Mouse (Mus musculus) heart, postnatal 0 days (tissue): ENCODE results near the gene Ppl. TPM values are rescaled to one million over a fixed set of nuclear protein-coding genes. Genes with fewer than 3 reads are reported as not detected.

Experiments
- ATAC-seq: fragments of 200-750 bp; cut with Nextera tagmentation; 2 replicates; pipeline ENCODE4 v1.8.0; 2017; ENCODE audit warnings: low read depth, moderate number of reproducible peaks, moderate library complexity; ENCODE audit not compliant: insufficient read depth
- DNase-seq: peaks from one replicate; pipeline ENCODE4 v3.0.0-alpha.2; 2016; ENCODE audit warnings: low spot score
- H3K27ac ChIP-seq: fragments of 300-500 bp; sonication (generic); 2 replicates; pipeline ENCODE4 v1.5.1; 2014; ENCODE audit warnings: low read depth, mild to moderate bottlenecking
- H3K27me3 ChIP-seq: fragments of 300-500 bp; sonication (generic); 2 replicates; pipeline ENCODE4 v1.6.1; 2014; ENCODE audit warnings: low read length, mixed read lengths; ENCODE audit not compliant: control insufficient read depth, insufficient read depth
- H3K36me3 ChIP-seq: fragments of 300-500 bp; sonication (generic); replicated peaks from 2 replicates; pipeline ENCODE4 v1.6.1; 2014; ENCODE audit warnings: low read length, mixed read lengths; ENCODE audit not compliant: control insufficient read depth, insufficient read depth
- H3K4me1 ChIP-seq: fragments of 300-500 bp; sonication (generic); 2 replicates; pipeline ENCODE4 v1.6.1; 2014; ENCODE audit warnings: antibody characterized with exemption; ENCODE audit not compliant: control insufficient read depth, insufficient read depth
- H3K4me2 ChIP-seq: fragments of 300-500 bp; sonication (generic); 2 replicates; pipeline ENCODE4 v1.6.1; 2014; ENCODE audit warnings: low read depth, mild to moderate bottlenecking, low read length, moderate library complexity
- H3K4me3 ChIP-seq: fragments of 300-500 bp; sonication (generic); 2 replicates; pipeline ENCODE4 v1.5.1; 2014; ENCODE audit warnings: low read depth, low read length
- H3K9ac ChIP-seq: fragments of 300-500 bp; sonication (generic); replicated peaks from 2 replicates; pipeline ENCODE4 v1.6.1; 2014; ENCODE audit warnings: low read depth, low read length, mixed read lengths
- H3K9me3 ChIP-seq: fragments of 300-500 bp; sonication (generic); replicated peaks from 2 replicates; pipeline ENCODE4 v1.6.1; 2016; ENCODE audit warnings: low read length; ENCODE audit not compliant: control insufficient read depth
- CTCF ChIP-seq: IDR thresholded peaks from 2 replicates; pipeline ENCODE4 v1.5.1; 2016; ENCODE audit warnings: antibody characterized with exemption, control low read depth, low read depth
- EP300 ChIP-seq: IDR thresholded peaks from 2 replicates; pipeline ENCODE4 v1.6.1; 2016; ENCODE audit warnings: antibody characterized with exemption, low read depth
- WGBS: fragments of 180-500 bp; shearing (Covaris S2); extraction: QIAGEN DNeasy Blood & Tissue Kit; methylation state at CpG from one replicate; pipeline ENCODE4 v1.1.7; 2014; 5-methylcytosine and 5-hydroxymethylcytosine counted together
- polyA plus RNA-seq: library from polyadenylated mRNA; unstranded; fragments of >200 nt; fragmentation: Nextera tagmentation; extraction: Ambion mirVana; gene quantifications from 2 replicates; pipeline ENCODE4 v1.2.1, GENCODE M21; 2015
- total RNA-seq: library from RNA; depleted of rRNA; stranded (reverse); fragments of >200 nt; gene quantifications from 2 replicates; pipeline ENCODE4 v1.2.3, GENCODE M21; 2014; ENCODE audit warnings: low replicate concordance

Gene Ppl
- total and polyA plus RNA-seq, 2 experiments from 2014 or later: 1.00 to 2.4 TPM

DNA sequence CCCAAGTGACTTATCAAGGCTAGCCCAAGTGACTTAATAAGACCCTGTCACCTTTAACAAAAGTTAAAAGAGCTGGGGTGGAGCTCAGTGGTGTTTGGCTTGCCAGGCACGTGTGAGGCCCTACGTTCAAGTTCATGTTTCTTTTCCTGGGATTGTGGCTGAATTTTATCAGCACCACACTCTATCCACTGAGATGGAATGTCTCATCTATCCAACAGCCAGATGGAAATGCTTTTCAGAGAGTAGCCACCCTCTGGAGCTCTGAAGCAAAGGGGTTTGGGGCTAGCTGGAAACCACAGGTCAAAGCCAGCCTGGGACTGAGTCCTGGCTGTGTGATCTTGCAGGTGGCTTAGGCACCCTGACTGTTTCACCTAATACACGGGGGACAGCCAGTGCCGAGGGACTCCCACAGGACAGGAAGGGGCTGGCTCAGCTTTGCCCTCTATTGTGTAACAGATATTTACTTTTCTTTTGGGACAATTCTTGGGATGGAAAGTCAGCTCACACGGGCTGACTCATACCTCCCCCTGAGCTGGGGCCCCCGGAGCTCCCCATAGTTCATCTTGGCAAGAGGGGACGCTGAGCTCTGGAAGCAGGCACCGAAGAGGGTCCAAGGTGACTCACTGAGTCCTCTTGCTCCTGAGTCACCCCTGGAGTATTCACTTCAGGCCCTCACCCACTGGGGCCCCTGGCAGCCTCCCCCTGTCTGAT, 3.5 kb upstream of the Ppl start:
- peak overlapping the region; percentile 21; the same call in 1 of the 2 replicates for H3K27ac ChIP-seq
- H3K4me2 ChIP-seq: no peak overlapping the region
- H3K27me3 ChIP-seq: peaks cover 29% of the 10 kb centered on the region
- no peaks in the 10 kb centered on the region for H3K9me3 ChIP-seq
- ATAC-seq (no peak), DNase-seq (no peak)
- no peak overlapping the region for H3K4me3 ChIP-seq
- WGBS: 37% methylated on average over 8 of the region's 8 CpGs
- no peak for TF ChIP-seq CTCF
- TF ChIP-seq EP300: no peak
- H3K9ac ChIP-seq: no peak overlapping the region
- H3K36me3 ChIP-seq: no peaks in the 10 kb centered on the region
- H3K4me1 ChIP-seq: peaks cover 40% of the 10 kb centered on the region

DNA sequence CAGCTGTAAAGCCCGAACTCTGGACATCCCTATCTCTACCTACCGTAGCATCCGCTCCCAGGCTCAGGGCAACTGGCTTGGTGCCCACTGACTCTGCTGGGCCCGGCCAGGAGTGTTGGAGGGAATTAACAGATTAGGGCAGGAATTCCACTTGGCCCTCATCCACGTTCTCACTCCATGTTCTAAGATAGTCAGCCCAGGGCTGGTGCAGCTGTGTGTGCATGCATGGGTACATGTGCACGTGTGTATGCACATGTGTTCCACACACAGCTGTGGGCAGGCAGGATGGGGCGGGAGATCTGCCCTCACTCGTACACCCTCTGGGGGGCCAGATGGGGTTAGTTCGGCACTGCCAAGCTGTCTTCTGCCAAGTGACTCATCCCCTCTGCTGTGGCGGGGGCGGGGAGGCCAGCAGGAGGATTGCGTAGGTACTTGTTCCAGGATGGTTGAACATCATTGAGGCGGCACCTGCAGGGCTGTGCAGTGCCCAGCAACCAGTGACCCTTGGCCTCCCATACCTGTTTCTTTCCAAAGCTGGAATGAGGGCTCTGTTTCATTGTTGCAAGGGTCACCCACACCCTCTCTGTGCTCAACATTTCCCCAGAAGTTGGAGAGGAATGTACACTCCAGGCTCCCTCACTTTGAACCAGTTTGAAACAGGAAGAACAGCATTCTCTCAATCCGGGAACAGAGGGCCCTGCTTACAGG, 2.6 kb upstream of the Ppl start:
- no peaks in the 10 kb centered on the region for H3K9me3 ChIP-seq
- TF ChIP-seq EP300 (peak; percentile 84; the same call in 1 of the 2 replicates), CTCF (no peak)
- DNase-seq (peak; percentile 94), ATAC-seq (peak; percentile 82)
- H3K27ac ChIP-seq: peak overlapping the region; percentile 21; the same call in 1 of the 2 replicates
- no peak overlapping the region for H3K4me2 ChIP-seq
- no peak overlapping the region for H3K9ac ChIP-seq
- no peaks in the 10 kb centered on the region for H3K36me3 ChIP-seq
- H3K27me3 ChIP-seq: peaks cover 36% of the 10 kb centered on the region
- H3K4me3 ChIP-seq: no peak overlapping the region
- peaks cover 42% of the 10 kb centered on the region for H3K4me1 ChIP-seq
- WGBS: 23% methylated on average over 14 of the region's 14 CpGs

DNA sequence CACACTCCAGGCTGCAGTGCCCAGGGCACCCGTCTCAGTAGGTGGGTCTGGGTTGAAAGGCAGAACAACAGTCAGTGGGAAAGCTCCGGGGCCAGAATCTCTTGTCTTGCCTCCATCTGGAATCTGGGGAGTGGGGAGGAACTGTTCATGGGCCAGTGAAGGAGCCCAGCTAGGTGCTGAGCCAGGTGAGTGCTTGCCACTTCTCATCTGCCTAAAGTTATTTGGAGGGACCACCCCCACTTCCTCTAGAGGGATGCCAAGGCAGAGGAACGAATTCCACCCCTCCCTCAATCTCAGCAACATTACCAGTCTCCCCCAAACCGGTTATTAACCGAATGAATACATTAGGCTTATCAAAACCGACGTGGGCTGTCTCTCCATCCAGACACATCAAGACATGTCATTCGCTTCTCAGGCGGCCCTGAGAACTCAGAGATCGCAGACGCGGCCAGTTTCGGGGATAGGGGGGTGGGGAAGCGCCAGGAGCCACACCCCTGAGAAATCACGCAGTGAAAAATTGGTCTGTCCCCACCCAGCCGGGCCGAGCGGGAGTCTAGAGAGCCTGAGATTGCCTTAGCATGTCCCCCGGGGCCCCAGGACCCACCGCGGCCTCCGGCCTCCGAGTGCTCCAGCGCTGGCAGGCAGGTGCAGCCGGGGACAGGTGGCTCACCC, 834 bp downstream of the Ppl start:
- TF ChIP-seq EP300 (no peak), CTCF (no peak)
- Histone ChIP-seq H3K9me3 (no peaks in the 10 kb centered on the region), H3K4me1 (peaks cover 37% of the 10 kb centered on the region), H3K27me3 (peaks cover 43% of the 10 kb centered on the region), H3K4me2 (peak overlapping the region; percentile 58; the same call in 1 of the 2 replicates), H3K4me3 (peak overlapping the region; percentile 45), H3K36me3 (no peaks in the 10 kb centered on the region), H3K9ac (no peak overlapping the region), H3K27ac (no peak overlapping the region)
- DNase-seq (no peak), ATAC-seq (no peak)
- 8% methylated on average over 25 of the region's 25 CpGs for WGBS

GRCm38 (mm10) chr16:5130766-5131165, 1.5 kb downstream of the Ppl start:
- H3K9ac ChIP-seq: no peak overlapping the region
- no peak overlapping the region for H3K27ac ChIP-seq

DNA sequence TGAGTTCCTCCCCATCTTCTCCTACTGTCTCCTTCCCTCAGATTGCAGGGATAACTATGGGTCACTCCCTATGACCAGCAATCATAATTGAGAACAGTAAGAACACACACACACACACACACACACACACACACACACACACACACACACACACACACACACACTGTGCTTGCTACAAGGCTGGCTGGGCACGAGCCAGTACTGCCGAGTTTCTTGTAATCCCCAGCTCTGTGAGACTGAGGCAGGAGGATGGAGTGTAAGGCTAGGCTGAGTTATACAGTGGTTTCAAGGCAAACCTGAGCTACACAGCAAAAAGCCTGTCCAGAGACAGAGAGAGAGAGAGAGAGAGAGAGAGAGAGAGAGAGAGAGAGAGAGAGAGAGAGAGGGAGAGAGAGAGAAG, 2.0 kb downstream of the Ppl start:
- Histone ChIP-seq H3K4me1 (peaks cover 26% of the 10 kb centered on the region), H3K36me3 (no peaks in the 10 kb centered on the region), H3K27me3 (peaks cover 43% of the 10 kb centered on the region), H3K9ac (no peak overlapping the region), H3K27ac (no peak overlapping the region), H3K9me3 (no peaks in the 10 kb centered on the region), H3K4me3 (no peak overlapping the region), H3K4me2 (no peak overlapping the region)
- ATAC-seq (no peak), DNase-seq (no peak)
- TF ChIP-seq EP300: no peak
- no peak for TF ChIP-seq CTCF
- whole genome bisulfite sequencing: 54% methylated on average over 2 of the region's 2 CpGs

More at GRCm38 (mm10) chr16:5130766-5131165, 1.5 kb downstream of the Ppl start:
- Histone ChIP-seq H3K36me3 (no peaks in the 10 kb centered on the region), H3K9me3 (no peaks in the 10 kb centered on the region), H3K4me2 (0 out of 2 replicates have a peak overlapping the region, but pooled peaks have one; percentile 58), H3K4me1 (peaks cover 31% of the 10 kb centered on the region), H3K4me3 (no peak overlapping the region), H3K27me3 (peaks cover 43% of the 10 kb centered on the region)
- ATAC-seq: peak; percentile 64
- peak; percentile 46 for DNase-seq
- whole genome bisulfite sequencing: 15% methylated on average over 4 of the region's 4 CpGs
- TF ChIP-seq EP300: no peak
- no peak for TF ChIP-seq CTCF
